Mouse (Mus musculus) liver, embryonic 15.5 days (tissue): ENCODE results near the gene Thumpd2. TPM values are rescaled to one million over a fixed set of nuclear protein-coding genes. Genes with fewer than 3 reads are reported as not detected.

Source experiments
- ATAC-seq: fragments of 200-750 bp; cut with Nextera tagmentation; 2 replicates; pipeline ENCODE4 v1.8.0; 2017; ENCODE audit warnings: moderate number of reproducible peaks, mild to moderate bottlenecking, moderate library complexity; ENCODE audit not compliant: insufficient read depth
- H3K27ac ChIP-seq: fragments of 300-500 bp; sonication (generic); replicated peaks from 2 replicates; pipeline ENCODE4 v1.5.1; 2015; ENCODE audit warnings: mild to moderate bottlenecking, inconsistent platforms
- H3K27me3 ChIP-seq: fragments of 300-500 bp; sonication (generic); 2 replicates; pipeline ENCODE4 v1.6.1; 2015; ENCODE audit warnings: mild to moderate bottlenecking, inconsistent platforms
- H3K36me3 ChIP-seq: fragments of 300-500 bp; sonication (generic); replicated peaks from 2 replicates; pipeline ENCODE4 v1.6.1; 2015; ENCODE audit warnings: moderate library complexity, mild to moderate bottlenecking, inconsistent platforms
- H3K4me1 ChIP-seq: fragments of 300-500 bp; sonication (generic); replicated peaks from 2 replicates; pipeline ENCODE4 v1.6.1; 2015; ENCODE audit warnings: inconsistent platforms
- H3K4me2 ChIP-seq: fragments of 300-500 bp; sonication (generic); 2 replicates; pipeline ENCODE4 v1.6.1; 2015; ENCODE audit warnings: moderate library complexity, mild to moderate bottlenecking, inconsistent platforms
- H3K4me3 ChIP-seq: fragments of 300-500 bp; sonication (generic); replicated peaks from 2 replicates; pipeline ENCODE4 v1.5.1; 2015; ENCODE audit warnings: mild to moderate bottlenecking, inconsistent platforms
- H3K9ac ChIP-seq: fragments of 300-500 bp; sonication (generic); 2 replicates; pipeline ENCODE4 v1.6.1; 2015; ENCODE audit warnings: moderate library complexity, mild to moderate bottlenecking, inconsistent platforms
- H3K9me3 ChIP-seq: fragments of 300-500 bp; sonication (generic); replicated peaks from 2 replicates; pipeline ENCODE4 v1.6.1; 2016; ENCODE audit warnings: inconsistent platforms
- WGBS: fragments of 180-500 bp; shearing (Covaris S2); methylation state at CpG from one replicate; pipeline ENCODE4 v1.1.7; 2015; ENCODE audit warnings: mixed read lengths; ENCODE audit not compliant: insufficient replicate concordance; 5-methylcytosine and 5-hydroxymethylcytosine counted together
- polyA plus RNA-seq: library from polyadenylated mRNA; unstranded; fragments of >200 nt; fragmentation: Nextera tagmentation; extraction: Ambion mirVana; gene quantifications from 2 replicates; pipeline ENCODE4 v1.2.1, GENCODE M21; 2015

Gene Thumpd2
- polyA plus RNA-seq, 1 experiment from 2014 or later, result 5.8 TPM

DNA sequence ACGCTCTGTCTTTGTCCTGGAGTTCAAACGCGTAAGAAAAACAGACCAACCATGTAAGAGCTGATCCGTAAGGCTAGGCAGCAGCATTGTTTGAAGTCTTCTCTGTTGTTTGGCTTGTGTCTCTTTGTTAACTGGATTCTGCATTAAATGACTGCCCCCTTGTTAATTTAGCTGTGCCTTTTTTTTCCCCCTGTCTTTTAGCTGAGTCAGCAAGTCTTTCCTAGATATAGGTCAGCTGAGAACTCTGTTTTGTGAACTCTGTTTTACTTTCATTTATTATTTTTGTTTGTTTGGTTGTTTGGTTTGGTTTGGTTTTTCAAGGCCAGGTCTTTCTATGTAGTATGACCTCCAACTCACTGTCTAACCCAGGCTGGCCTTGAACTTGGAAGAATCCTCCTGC, 63.2 kb downstream of the Thumpd2 start:
- H3K9me3 ChIP-seq, result no peaks in the 10 kb centered on the region
- ATAC-seq, result no peak
- no peak overlapping the region for H3K4me2 ChIP-seq
- 86% methylated on average over 4 of the region's 4 CpGs for WGBS
- H3K4me1 ChIP-seq, result no peaks in the 10 kb centered on the region
- no peak overlapping the region for H3K4me3 ChIP-seq
- H3K9ac ChIP-seq, result no peak overlapping the region
- no peak overlapping the region for H3K27ac ChIP-seq
- H3K27me3 ChIP-seq, result no peaks in the 10 kb centered on the region
- no peaks in the 10 kb centered on the region for H3K36me3 ChIP-seq

DNA sequence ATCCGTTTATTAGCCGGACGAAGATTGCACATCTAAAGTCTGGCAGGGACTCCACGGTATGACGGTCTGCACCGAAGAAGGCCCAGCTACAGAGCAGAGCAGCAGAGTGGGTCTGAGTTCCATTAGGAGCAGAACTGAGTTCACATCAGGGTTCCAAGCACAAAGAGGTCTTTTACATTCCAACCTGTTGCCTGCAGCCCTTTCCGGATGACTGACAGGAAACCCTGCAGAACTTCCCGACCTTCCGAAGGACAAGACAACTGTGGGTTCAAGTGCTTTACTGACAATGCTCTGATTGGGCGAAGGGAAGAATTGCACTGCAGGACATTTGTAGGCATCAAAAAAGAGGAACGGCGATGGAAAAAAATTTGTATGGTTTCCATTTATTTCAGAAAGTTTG, 63.9 kb downstream of the Thumpd2 start:
- H3K27me3 ChIP-seq, result no peaks in the 10 kb centered on the region
- no peaks in the 10 kb centered on the region for H3K4me1 ChIP-seq
- H3K36me3 ChIP-seq, result no peaks in the 10 kb centered on the region
- no peak overlapping the region for H3K4me2 ChIP-seq
- 74% methylated on average over 12 of the region's 12 CpGs for WGBS
- no peak overlapping the region for H3K27ac ChIP-seq
- H3K9me3 ChIP-seq, result no peaks in the 10 kb centered on the region
- no peak overlapping the region for H3K4me3 ChIP-seq
- H3K9ac ChIP-seq, result no peak overlapping the region
- ATAC-seq, result no peak

DNA sequence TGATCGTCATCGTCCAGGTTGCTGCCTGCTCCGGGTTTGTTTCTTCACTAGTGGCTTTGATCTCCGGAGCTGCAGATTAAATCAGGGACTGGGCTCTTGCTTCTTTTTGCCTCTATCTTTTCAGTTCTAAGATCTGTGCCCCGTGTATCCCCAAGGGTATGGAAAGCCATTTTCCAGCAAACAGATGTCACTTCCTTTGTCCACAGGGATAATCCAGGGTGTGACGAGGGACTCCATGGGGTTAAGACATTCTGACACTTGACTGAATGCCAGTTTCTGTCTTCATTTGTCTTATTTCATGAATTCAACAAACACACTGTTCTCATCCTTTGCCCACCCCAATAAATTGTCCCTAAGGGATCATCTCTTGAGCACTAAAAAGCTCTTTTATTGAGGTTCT, 65.9 kb downstream of the Thumpd2 start:
- WGBS, result 63% methylated on average over 6 of the region's 6 CpGs
- H3K4me3 ChIP-seq, result no peak overlapping the region
- ATAC-seq, result no peak

DNA sequence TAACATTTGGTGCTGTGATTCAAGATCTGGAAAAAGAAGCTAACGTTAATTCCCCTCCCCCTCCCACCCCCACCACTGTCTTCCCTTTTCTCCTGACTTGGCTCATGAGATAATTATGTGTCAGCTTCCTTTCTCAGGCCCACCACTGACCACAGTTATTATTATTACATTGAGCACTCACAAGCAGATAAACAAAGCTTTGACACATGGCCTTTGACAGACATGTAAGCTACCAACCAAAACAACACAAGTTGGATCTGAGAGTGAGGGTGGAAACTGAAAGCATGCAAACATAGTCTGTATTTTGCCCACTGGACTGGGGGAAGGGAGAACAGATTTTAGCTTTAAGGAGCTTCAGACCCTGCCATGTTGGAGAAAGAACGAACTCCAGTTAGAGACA, 67.7 kb downstream of the Thumpd2 start:
- Histone ChIP-seq H3K27ac (no peak overlapping the region), H3K27me3 (no peaks in the 10 kb centered on the region), H3K36me3 (no peaks in the 10 kb centered on the region), H3K4me1 (no peaks in the 10 kb centered on the region), H3K9ac (no peak overlapping the region), H3K4me3 (no peak overlapping the region), H3K9me3 (no peaks in the 10 kb centered on the region), H3K4me2 (no peak overlapping the region)
- 32% methylated on average over 2 of the region's 2 CpGs for WGBS
- ATAC-seq, result no peak

More for the DNA sequence above, 65.9 kb downstream of the Thumpd2 start:
- H3K36me3 ChIP-seq, result no peaks in the 10 kb centered on the region
- H3K27ac ChIP-seq, result no peak overlapping the region
- H3K27me3 ChIP-seq, result no peaks in the 10 kb centered on the region
- no peaks in the 10 kb centered on the region for H3K9me3 ChIP-seq
- H3K4me2 ChIP-seq, result no peak overlapping the region
- no peaks in the 10 kb centered on the region for H3K4me1 ChIP-seq
- no peak overlapping the region for H3K9ac ChIP-seq

DNA sequence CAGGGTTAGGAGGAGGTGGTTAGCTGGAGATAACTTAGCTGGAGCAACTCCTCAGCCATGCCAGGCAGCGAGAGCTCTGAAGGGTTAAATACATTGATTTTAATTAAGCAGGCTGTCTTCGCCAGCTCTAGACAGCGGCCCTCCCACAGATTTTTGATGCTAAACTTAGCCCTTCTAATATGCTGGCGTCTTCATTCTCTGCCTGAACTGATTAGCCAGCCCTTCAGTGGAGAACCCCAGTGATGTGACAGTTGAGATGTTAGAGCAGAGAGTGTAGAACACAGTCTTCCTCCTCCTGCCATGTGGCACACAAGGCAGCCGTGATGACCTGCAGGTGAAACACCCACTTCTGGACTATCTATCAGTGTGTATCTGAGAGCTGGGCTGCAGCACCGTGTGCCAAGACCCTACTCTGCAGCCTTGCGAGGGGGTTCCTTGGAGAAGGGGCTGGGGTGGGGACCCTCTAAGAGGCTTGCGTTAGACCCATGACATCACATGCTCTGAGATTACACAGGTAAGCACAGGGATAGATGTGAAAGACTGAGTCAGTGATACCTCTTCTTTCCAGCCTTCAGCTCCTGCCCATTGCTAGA, 73.3 kb downstream of the Thumpd2 start:
- H3K4me1 ChIP-seq, result no peaks in the 10 kb centered on the region
- H3K4me3 ChIP-seq, result no peak overlapping the region
- WGBS, result 62% methylated on average over 8 of the region's 8 CpGs
- no peak overlapping the region for H3K9ac ChIP-seq
- no peaks in the 10 kb centered on the region for H3K36me3 ChIP-seq
- H3K4me2 ChIP-seq, result no peak overlapping the region
- H3K27me3 ChIP-seq, result no peaks in the 10 kb centered on the region
- no peaks in the 10 kb centered on the region for H3K9me3 ChIP-seq
- no peak overlapping the region for H3K27ac ChIP-seq
- no peak for ATAC-seq

DNA sequence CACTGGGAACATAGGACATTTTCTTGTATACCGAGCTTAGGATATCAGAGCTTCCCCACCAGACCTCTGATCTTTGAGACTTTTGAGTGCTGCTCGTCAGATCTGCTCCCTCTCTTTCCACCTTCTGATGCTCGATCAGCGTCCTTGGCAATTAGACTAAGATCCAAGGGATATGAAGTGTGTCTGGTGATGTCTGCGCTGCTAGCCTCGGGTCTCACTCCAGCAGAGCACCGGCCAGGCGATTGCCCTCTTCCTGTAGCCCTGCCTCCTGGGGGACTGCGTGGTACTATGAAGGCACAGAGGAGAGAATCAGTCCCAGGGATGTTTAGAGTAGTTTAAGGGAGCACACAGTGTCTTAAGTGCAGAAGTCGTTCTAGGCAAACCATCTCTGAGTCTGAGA, 81.9 kb downstream of the Thumpd2 start:
- no peak overlapping the region for H3K27ac ChIP-seq

DNA sequence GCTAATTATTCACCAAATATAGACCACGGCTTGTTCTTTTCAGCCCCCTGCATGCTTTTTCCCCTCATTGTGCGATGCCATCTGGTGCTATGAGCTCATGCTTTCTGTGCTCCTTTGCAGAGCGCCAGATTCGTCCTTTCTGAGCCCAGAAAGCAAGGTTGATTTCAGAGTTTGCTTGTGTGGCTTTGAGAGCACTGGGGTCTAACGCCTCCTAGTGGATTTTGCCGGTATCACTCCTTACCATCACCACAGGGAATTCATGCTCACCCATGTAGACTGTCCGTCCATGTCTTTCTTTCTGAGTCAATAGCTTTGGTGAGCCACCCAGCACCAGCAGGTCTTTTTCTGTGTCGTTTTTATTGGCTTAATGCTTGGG, 82.5 kb downstream of the Thumpd2 start:
- WGBS, result 11% methylated on average over 8 of the region's 8 CpGs
- no peak for ATAC-seq

More for the DNA sequence above, 81.9 kb downstream of the Thumpd2 start:
- H3K27me3 ChIP-seq, result no peaks in the 10 kb centered on the region
- ATAC-seq, result no peak
- WGBS, result 64% methylated on average over 10 of the region's 10 CpGs
- no peak overlapping the region for H3K9ac ChIP-seq
- H3K4me2 ChIP-seq, result no peak overlapping the region
- H3K36me3 ChIP-seq, result no peaks in the 10 kb centered on the region
- no peaks in the 10 kb centered on the region for H3K4me1 ChIP-seq
- no peak overlapping the region for H3K4me3 ChIP-seq
- no peaks in the 10 kb centered on the region for H3K9me3 ChIP-seq

DNA sequence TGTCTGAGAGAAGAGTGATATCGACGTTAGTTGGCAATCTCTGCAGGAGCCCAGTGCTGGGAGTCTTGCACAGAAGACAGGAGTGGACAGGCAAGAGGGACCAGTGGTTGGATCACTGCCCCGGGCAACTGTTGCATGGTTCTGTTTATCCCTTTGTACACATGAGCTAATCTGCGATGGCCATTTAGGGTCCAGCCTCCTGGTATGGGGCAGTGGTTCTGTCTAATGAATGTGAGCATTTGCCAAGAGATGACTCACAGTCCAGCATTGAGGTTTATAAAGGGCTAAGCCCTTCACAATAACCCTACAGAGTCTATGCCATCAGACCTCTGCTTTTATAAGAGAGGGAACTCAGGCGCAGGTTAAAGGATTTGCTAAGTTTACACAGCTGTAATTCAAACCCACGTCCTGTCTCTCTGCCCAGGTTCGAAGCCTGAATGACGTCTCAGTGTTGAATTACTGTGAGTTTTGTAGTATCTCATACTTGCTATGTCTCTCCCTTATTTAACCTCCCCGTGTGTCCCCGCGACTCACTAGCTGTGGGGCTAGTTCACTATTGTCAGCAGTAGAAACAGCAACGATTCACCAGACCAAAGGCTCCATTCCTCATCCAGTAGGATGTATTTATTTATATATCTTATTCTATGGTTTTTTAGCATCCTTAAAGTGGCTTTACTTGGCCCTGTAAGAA, 83.0 kb downstream of the Thumpd2 start:
- ATAC-seq, result no peak
- H3K36me3 ChIP-seq, result no peaks in the 10 kb centered on the region
- no peak overlapping the region for H3K9ac ChIP-seq
- H3K4me2 ChIP-seq, result no peak overlapping the region
- WGBS, result 63% methylated on average over 12 of the region's 12 CpGs
- no peak overlapping the region for H3K27ac ChIP-seq
- H3K9me3 ChIP-seq, result no peaks in the 10 kb centered on the region
- H3K27me3 ChIP-seq, result no peaks in the 10 kb centered on the region
- H3K4me1 ChIP-seq, result no peaks in the 10 kb centered on the region
- H3K4me3 ChIP-seq, result no peak overlapping the region

More for the DNA sequence above, 82.5 kb downstream of the Thumpd2 start:
- Histone ChIP-seq H3K36me3 (no peaks in the 10 kb centered on the region), H3K27me3 (no peaks in the 10 kb centered on the region), H3K9me3 (no peaks in the 10 kb centered on the region), H3K4me1 (no peaks in the 10 kb centered on the region), H3K4me3 (no peak overlapping the region), H3K4me2 (no peak overlapping the region), H3K27ac (no peak overlapping the region), H3K9ac (no peak overlapping the region)

DNA sequence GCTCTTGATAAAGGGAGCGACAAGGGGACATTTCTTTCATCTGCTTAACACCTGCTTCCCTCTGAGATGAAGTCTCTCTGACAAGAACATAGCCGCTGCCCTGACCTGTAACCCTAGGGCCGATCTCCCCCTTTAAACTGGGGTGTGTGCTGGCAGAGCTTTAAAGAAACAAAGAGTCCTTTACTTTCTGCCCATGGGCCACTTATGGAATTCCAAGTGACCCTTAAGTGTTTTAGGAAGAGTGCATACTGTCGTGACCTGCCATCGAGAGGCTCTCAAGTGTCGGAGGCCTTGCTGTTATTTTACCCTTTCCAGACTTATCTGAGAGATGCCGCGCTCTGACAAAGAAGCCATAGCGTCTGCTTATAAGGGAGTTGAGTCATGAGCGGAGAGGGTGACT, 84.8 kb downstream of the Thumpd2 start:
- Histone ChIP-seq H3K36me3 (no peaks in the 10 kb centered on the region), H3K27me3 (no peaks in the 10 kb centered on the region), H3K4me2 (no peak overlapping the region), H3K4me1 (no peaks in the 10 kb centered on the region), H3K4me3 (no peak overlapping the region), H3K27ac (no peak overlapping the region), H3K9me3 (no peaks in the 10 kb centered on the region), H3K9ac (no peak overlapping the region)
- no peak for ATAC-seq
- 77% methylated on average over 10 of the region's 10 CpGs for WGBS

DNA sequence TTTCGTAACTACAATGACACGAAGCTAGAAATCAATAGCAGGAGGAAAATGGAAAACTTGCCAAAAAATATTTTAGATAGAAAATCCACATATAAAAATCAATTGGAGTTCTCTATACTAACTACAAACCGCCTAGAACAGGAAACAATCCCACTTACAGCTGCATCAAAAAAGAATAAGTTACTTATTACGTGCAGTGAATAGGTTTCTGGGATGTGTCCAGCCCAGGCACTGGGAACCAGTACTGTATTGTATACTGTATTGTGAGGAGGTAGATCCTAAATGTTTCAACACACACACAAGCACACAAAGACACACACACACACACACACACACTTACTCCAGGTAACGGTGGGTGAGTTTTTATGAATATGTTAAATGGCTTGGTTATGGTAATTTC, 87.6 kb downstream of the Thumpd2 start:
- H3K4me1 ChIP-seq, result no peaks in the 10 kb centered on the region
- no peaks in the 10 kb centered on the region for H3K27me3 ChIP-seq
- H3K9ac ChIP-seq, result no peak overlapping the region
- H3K9me3 ChIP-seq, result no peaks in the 10 kb centered on the region
- no peak for ATAC-seq
- H3K4me2 ChIP-seq, result 0 out of 2 replicates have a peak overlapping the region, but pooled peaks have one; percentile 11
- no peak overlapping the region for H3K4me3 ChIP-seq
- H3K27ac ChIP-seq, result no peak overlapping the region
- 58% methylated on average over 5 of the region's 5 CpGs for WGBS
- H3K36me3 ChIP-seq, result no peaks in the 10 kb centered on the region
